Mouse (Mus musculus): ENCODE results near the gene Maneal.

- TF ChIP-seq CTCF (IDR thresholded peaks at IDR 0.05; ENCODE audit: borderline replicate concordance, insufficient read depth, low read depth, low read length) (no peak), POLR2A (IDR thresholded peaks at IDR 0.05; ENCODE audit: borderline replicate concordance, insufficient read depth, low read length) (no peak)
Observed at GRCm38 (mm10) chr4:124849631-124850260, 12.2 kb downstream of the Maneal start.

Measured in cerebellum, adult 2 months (tissue).